23 mouse cellular contexts compared by ENCODE assay signal in the genomic region with DNA sequence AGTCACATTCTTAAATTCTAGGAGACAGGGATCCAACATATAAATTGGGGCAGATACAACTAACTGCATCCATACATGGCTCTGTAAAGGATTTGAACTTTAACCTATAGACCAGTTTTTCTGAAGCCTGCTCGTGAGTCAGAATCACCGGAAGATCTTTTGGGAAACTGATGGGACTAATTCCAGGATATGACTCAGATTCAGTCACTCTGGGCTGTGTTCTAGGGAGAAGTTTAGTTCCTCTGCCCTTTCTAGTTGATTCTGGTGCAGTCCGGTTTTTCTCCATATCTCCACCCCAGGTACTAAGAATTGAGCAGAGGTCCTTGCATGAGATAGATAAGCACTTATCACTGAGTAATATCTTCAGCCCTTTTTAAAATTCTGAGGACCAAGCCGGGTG. TPM values are rescaled to one million over a fixed set of nuclear protein-coding genes. Genes with fewer than 3 reads are reported as not detected.
DNase-seq lines count a peak whose midpoint lies in the region; ATAC-seq and TF ChIP-seq lines count a peak whose summit lies in the region.
"Had no signal": no experiment of that assay in that cellular context is flagged by ENCODE, and none has a peak within 500 bp of the region (broad histone marks: within the 10 kb centered on the region; RNA-seq: fewer than 3 reads in every experiment).

No protein-coding gene starts in this region.

- 0 out of 2 replicates have a peak overlapping the region, but pooled peaks have one; percentile 24 for H3K27ac ChIP-seq in heart, embryonic 13.5 days (replicated peaks)
- H3K27ac ChIP-seq in lung, postnatal 0 days (ENCODE audit: low read length): 0 out of 2 replicates have a peak overlapping the region, but pooled peaks have one; percentile 20
- H3K27ac ChIP-seq: embryonic facial prominence, embryonic 15.5 days; forebrain, embryonic 13.5 days; hindbrain, postnatal 0 days; liver, embryonic 13.5 days had no signal

- no peak overlapping the region for H3K4me2 ChIP-seq in heart, embryonic 13.5 days
- H3K4me2 ChIP-seq in lung, postnatal 0 days (replicated peaks; ENCODE audit: low read depth, low read length): no peak overlapping the region
- H3K4me2 ChIP-seq: embryonic facial prominence, embryonic 15.5 days; forebrain, embryonic 13.5 days; liver, embryonic 13.5 days; midbrain, embryonic 11.5 days had no signal

- no peak for ATAC-seq in heart, embryonic 13.5 days (ENCODE audit: extremely low read depth, insufficient number of reproducible peaks, low FRiP score, low TSS enrichment)
- no peak for ATAC-seq in lung, postnatal 0 days
- ATAC-seq: CD4-positive, CD25-positive, alpha-beta regulatory T cell, adult 4 months; forebrain, embryonic 13.5 days; hindbrain, postnatal 0 days had no signal

- no peak for DNase-seq in heart, postnatal 10 days
- no peak for DNase-seq in lung, postnatal 0 days (ENCODE audit: low spot score)
- no peak for DNase-seq in lung, postnatal 10 days
- peak; percentile 15 for DNase-seq in R1 (ENCODE audit: low read depth, low spot score)
- DNase-seq in neural tube, embryonic 10.5 days (ENCODE audit: extremely low spot score, low spot score): no peak
- DNase-seq in left cerebral cortex, postnatal 36 days (ENCODE audit: low spot score in 2 of 2): no peak
- DNase-seq: adrenal gland, postnatal 25 days; cerebellum, postnatal 10 days; embryo, embryonic 11 days; heart, postnatal 4 days; kidney, adult 8-10 months; layer of hippocampus, postnatal 36 days; left cerebral cortex, postnatal 4 days; liver, embryonic 13.5 days; lung, postnatal 4 days; right cerebral cortex, postnatal 14 days had no signal

- H3K9me3 ChIP-seq in heart, embryonic 13.5 days: no peaks in the 10 kb centered on the region
- H3K9me3 ChIP-seq in lung, postnatal 0 days (ENCODE audit: low read length): no peaks in the 10 kb centered on the region
- H3K9me3 ChIP-seq: embryonic facial prominence, embryonic 15.5 days; forebrain, embryonic 13.5 days; G1E; liver, embryonic 13.5 days had no signal

- whole genome bisulfite sequencing in heart, embryonic 13.5 days: 59% methylated on average over 4 of the region's 4 CpGs
- WGBS in lung, postnatal 0 days: 82% methylated on average over 4 of the region's 4 CpGs

- H3K4me1 ChIP-seq in heart, embryonic 13.5 days: no peaks in the 10 kb centered on the region
- H3K4me1 ChIP-seq in lung, postnatal 0 days (ENCODE audit: insufficient read depth, low read depth, low read length): no peaks in the 10 kb centered on the region
- H3K4me1 ChIP-seq: embryonic facial prominence, embryonic 15.5 days; forebrain, embryonic 13.5 days had no signal

- TF ChIP-seq EP300 in lung, postnatal 0 days (IDR thresholded peaks at IDR 0.05): 0 out of 2 replicates have a peak, but pooled peaks have one; percentile 10

- H3K36me3 ChIP-seq in heart, embryonic 13.5 days: no peaks in the 10 kb centered on the region
- no peaks in the 10 kb centered on the region for H3K36me3 ChIP-seq in lung, postnatal 0 days (ENCODE audit: insufficient read depth, low read length)
- H3K36me3 ChIP-seq: embryonic facial prominence, embryonic 15.5 days; G1E; liver, embryonic 13.5 days had no signal

- no peak overlapping the region for H3K9ac ChIP-seq in heart, embryonic 13.5 days
- H3K9ac ChIP-seq in lung, postnatal 0 days (replicated peaks; ENCODE audit: low read depth): no peak overlapping the region
- H3K9ac ChIP-seq: embryonic facial prominence, embryonic 15.5 days; forebrain, embryonic 13.5 days; liver, embryonic 13.5 days had no signal

- no peak overlapping the region for H3K4me3 ChIP-seq in heart, embryonic 13.5 days
- no peak overlapping the region for H3K4me3 ChIP-seq in lung, postnatal 0 days (ENCODE audit: low read depth, low read length)
- H3K4me3 ChIP-seq: embryonic facial prominence, embryonic 15.5 days; forebrain, embryonic 13.5 days; liver, embryonic 13.5 days had no signal

- no peaks in the 10 kb centered on the region for H3K27me3 ChIP-seq in heart, embryonic 13.5 days (replicated peaks)
- no peaks in the 10 kb centered on the region for H3K27me3 ChIP-seq in lung, postnatal 0 days (replicated peaks; ENCODE audit: insufficient read depth, low read length)
- H3K27me3 ChIP-seq: embryonic facial prominence, embryonic 15.5 days; forebrain, embryonic 13.5 days; liver, embryonic 13.5 days had no signal

- intact Hi-C loops in heart, postnatal 10 days (cut with DNase I): no loop called here
- intact Hi-C loops in left cerebral cortex, postnatal 36 days (cut with DNase I): no loop called here

- no peak for TF ChIP-seq CTCF in lung, postnatal 0 days (IDR thresholded peaks at IDR 0.05)

RNA-seq across cellular contexts. Expression of a gene that starts 1.6 kb away (rescaled TPM):
- 10.1 and 10.2 TPM in 2 replicates for polyA plus RNA-seq in heart, embryonic 13.5 days (2015; fragmentation: Nextera tagmentation; extraction: Ambion mirVana)
- 10 to 100 TPM; 48.0 to 48.2 TPM for total RNA-seq in heart, postnatal 10 days (2021)
- 15.4 and 18.7 TPM in 2 replicates for polyA plus RNA-seq in lung, postnatal 0 days (2015; fragmentation: Nextera tagmentation; extraction: Ambion mirVana)
- total RNA-seq in left cerebral cortex, postnatal 36 days (2021): 10 to 100 TPM; 58.6 to 64.2 TPM
